Mouse (Mus musculus) testis, adult 2 months (tissue): Measurements from ENCODE around the gene Ccl2. TPM values are rescaled to one million over a fixed set of nuclear protein-coding genes. Genes with fewer than 3 reads are reported as not detected.

Experiments
- H3K27ac ChIP-seq: fragments of 200-500 bp; 2 replicates; pipeline ENCODE4 v1.5.1; 2012; ENCODE audit warnings: low read depth, low read length; ENCODE audit not compliant: control insufficient read depth, insufficient read depth
- H3K27me3 ChIP-seq: fragments of 200-500 bp; 2 replicates; pipeline ENCODE4 v1.6.1; 2012; ENCODE audit warnings: mild to moderate bottlenecking, low read length, moderate library complexity; ENCODE audit not compliant: control insufficient read depth, insufficient read depth
- H3K36me3 ChIP-seq: fragments of 200-500 bp; 2 replicates; pipeline ENCODE4 v1.6.1; 2012; ENCODE audit warnings: mild to moderate bottlenecking, low read length; ENCODE audit not compliant: control insufficient read depth, insufficient read depth
- H3K4me1 ChIP-seq: fragments of 200-500 bp; 2 replicates; pipeline ENCODE4 v1.6.1; 2012; ENCODE audit warnings: low read length; ENCODE audit not compliant: control insufficient read depth, insufficient read depth
- H3K4me3 ChIP-seq: fragments of 200-500 bp; 2 replicates; pipeline ENCODE4 v1.5.1; 2012; ENCODE audit warnings: low read depth, mild to moderate bottlenecking, low read length, moderate library complexity, mixed read lengths; ENCODE audit not compliant: control insufficient read depth
- CTCF ChIP-seq: fragments of 200-500 bp; IDR thresholded peaks from 2 replicates; pipeline ENCODE4 v1.5.1; 2012; ENCODE audit warnings: low read depth, mild to moderate bottlenecking, inconsistent platforms, low read length, moderate library complexity; ENCODE audit not compliant: control insufficient read depth, insufficient read depth, insufficient replicate concordance
- POLR2A ChIP-seq: fragments of 200-500 bp; IDR thresholded peaks from 2 replicates; pipeline ENCODE4 v1.6.1; 2012; ENCODE audit warnings: low read depth, mild to moderate bottlenecking, inconsistent platforms, low read length, moderate library complexity; ENCODE audit not compliant: control insufficient read depth
- polyA plus RNA-seq: library from polyadenylated mRNA; depleted of rRNA; stranded (reverse); fragments of >200 nt; gene quantifications from 2 replicates; pipeline ENCODE4 v1.2.3, GENCODE M21; 2012

The Ccl2 gene
- polyA plus RNA-seq, 1 experiment, result 0.15 TPM

DNA sequence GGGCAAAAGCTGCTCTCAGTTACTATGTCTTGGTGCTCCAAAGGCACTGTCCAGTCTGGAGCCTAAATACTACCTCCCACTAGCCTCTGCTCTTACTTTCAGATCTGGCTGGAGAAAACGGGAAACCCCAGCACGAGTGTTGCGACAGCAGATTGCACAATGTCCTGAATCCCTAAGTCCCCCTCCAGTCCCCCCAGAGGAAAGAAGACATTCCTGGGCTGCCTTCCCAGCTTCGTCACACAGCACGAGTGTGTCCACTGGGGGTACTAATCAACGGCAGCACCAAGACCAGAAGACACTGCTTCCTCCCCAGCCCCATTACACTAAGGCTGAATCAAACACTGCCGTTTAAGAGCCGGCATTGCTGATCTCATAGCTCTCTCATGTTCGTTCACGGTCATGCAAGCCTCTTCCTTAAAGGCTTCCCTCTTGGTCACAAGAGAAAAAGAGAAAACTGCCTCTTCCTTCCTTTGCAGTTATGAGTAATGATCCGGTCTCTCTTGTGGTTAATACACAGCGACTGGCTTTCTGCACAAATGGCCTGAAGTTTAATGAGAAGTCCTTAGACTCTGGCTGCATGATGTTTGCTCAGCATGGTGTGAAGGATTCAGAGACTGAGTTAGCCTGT lies 28.5 kb upstream of the Ccl2 start:
- no peak overlapping the region for H3K27ac ChIP-seq
- no peaks in the 10 kb centered on the region for H3K4me1 ChIP-seq
- no peaks in the 10 kb centered on the region for H3K36me3 ChIP-seq
- TF ChIP-seq CTCF (no peak), POLR2A (no peak)
- H3K27me3 ChIP-seq, result no peaks in the 10 kb centered on the region
- H3K4me3 ChIP-seq, result no peak overlapping the region

DNA sequence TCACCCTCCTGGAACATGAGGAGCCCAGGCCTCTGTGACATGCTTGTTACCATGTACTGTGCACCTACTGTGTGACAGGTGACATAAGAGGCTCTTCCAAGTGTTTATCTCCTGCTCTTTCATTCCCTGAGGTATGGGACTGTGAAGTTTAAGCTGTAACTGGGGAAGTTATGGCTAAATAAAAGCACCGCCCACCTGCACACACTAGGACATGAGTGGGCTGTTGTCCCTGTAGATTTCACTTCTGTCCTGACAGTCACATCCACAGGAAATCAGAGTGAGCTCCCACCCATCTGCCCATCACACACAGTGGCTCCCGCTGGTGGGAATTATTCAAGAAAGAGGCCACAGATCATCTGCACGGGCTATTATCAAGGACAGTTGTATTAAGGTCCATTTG lies 25.3 kb upstream of the Ccl2 start:
- H3K27me3 ChIP-seq, result no peaks in the 10 kb centered on the region
- TF ChIP-seq CTCF (no peak), POLR2A (no peak)
- H3K4me1 ChIP-seq, result no peaks in the 10 kb centered on the region
- H3K36me3 ChIP-seq, result no peaks in the 10 kb centered on the region
- H3K27ac ChIP-seq, result no peak overlapping the region
- H3K4me3 ChIP-seq, result no peak overlapping the region

DNA sequence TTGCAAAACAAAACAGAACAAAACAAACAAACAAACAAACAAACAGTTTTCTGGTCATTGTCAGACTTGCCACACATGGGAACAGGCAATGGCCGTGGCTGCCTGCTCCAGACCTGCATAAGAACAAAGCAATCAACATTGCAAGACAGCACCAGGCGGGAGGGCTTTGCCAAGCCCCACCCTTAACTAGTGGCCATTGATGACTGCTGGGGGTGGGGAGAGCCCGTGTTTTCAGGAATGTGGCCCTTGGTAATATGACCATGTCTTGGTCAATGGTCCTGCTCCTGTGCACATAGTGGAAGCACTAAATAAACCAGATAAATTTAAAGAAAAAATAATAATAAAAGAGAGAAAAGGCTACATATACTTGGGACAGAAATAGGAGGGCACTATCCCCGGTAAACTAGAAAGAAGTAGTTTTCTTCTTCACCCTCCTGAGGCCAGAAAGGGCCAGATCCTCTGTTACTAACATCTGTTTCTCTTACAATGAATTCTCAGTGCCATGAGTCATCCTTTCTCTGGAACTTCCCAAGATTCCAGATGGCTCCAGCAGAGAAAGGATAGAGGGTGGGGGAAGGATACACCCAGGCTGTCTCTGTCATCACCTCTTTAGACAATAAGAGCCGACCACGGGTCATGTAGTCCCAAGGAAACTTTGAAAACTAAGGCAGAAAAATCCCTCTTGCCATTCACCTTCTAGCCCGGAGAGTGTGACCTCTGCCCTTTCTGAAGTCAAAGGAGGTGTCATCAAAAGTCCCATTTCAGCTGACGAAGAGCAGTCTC lies 23.8 kb upstream of the Ccl2 start:
- Histone ChIP-seq H3K27ac (no peak overlapping the region), H3K4me3 (no peak overlapping the region), H3K27me3 (no peaks in the 10 kb centered on the region), H3K4me1 (no peaks in the 10 kb centered on the region), H3K36me3 (no peaks in the 10 kb centered on the region)
- TF ChIP-seq POLR2A (no peak), CTCF (no peak)

DNA sequence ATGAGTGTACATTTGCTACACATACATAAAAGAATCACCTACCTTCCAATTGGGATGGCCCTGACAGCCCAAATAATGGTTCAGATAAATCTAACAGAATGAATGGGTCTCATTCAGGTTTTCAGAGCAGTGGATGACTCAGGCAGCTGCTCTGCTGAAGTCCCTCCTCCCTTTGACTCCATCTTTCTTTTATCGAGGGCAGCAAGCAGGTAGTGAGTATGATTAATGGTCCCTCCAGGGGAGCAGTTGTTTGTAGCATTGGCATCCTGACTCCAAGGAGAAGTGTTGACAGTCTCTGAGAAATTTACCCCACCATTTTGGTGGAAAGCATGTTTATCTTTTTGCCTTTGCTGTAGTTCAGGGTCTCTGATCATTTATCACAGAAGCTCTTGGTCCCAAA lies 21.6 kb upstream of the Ccl2 start:
- Histone ChIP-seq H3K27me3 (no peaks in the 10 kb centered on the region), H3K27ac (no peak overlapping the region), H3K4me3 (no peak overlapping the region), H3K4me1 (no peaks in the 10 kb centered on the region), H3K36me3 (no peaks in the 10 kb centered on the region)
- TF ChIP-seq POLR2A (no peak), CTCF (no peak)

DNA sequence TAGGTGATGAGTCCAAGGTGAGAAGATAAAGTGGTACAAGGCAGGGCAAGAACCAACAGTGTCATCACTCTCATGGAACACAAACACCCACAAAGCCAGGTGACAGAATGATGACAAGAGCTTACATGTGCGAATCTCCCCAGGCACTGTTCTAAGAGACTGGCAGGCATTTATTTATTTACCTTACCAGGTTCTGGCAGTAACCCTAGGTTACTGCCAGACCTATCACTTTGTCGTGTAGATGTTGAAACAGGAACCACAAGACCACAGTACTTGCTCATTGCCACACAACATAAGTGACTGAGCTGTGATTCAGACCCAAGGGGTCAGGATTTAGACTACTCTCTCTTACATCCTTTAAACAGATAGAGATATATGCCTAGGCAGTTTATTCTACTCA lies 20.3 kb upstream of the Ccl2 start:
- H3K36me3 ChIP-seq, result no peaks in the 10 kb centered on the region
- H3K4me1 ChIP-seq, result no peaks in the 10 kb centered on the region
- TF ChIP-seq CTCF (no peak), POLR2A (no peak)
- H3K27me3 ChIP-seq, result no peaks in the 10 kb centered on the region
- H3K4me3 ChIP-seq, result no peak overlapping the region
- no peak overlapping the region for H3K27ac ChIP-seq

DNA sequence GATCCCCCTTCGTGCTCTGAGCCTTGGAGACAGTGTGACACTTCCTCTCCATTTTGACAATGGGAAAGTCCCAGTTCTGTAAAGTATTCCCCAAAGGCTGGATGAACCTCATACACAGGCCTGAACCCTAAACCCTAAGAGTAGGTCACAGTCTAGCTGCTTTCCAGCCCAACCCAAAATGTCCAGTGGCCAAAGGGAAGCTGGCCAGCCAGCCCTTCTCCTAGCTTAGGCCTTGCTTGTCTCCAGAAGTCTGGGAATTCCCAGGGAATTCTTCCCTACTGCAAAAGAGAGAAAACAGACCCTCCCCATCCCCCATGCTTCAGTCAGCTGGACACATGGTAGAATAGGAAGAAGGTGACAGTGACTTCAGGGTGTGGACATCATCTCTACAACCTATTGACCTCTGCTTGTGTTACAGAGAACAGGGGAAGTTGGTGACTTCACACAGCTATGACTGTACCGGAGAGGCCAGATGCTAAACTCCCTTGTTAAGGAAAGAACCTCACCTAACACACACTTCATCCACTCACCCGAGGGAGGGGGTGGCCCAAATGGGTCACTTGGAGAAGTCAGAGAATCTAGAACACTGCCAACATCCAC lies 19.1 kb upstream of the Ccl2 start:
- Histone ChIP-seq H3K4me3 (no peak overlapping the region), H3K4me1 (no peaks in the 10 kb centered on the region), H3K27me3 (no peaks in the 10 kb centered on the region), H3K27ac (no peak overlapping the region), H3K36me3 (no peaks in the 10 kb centered on the region)
- TF ChIP-seq POLR2A (no peak), CTCF (no peak)

DNA sequence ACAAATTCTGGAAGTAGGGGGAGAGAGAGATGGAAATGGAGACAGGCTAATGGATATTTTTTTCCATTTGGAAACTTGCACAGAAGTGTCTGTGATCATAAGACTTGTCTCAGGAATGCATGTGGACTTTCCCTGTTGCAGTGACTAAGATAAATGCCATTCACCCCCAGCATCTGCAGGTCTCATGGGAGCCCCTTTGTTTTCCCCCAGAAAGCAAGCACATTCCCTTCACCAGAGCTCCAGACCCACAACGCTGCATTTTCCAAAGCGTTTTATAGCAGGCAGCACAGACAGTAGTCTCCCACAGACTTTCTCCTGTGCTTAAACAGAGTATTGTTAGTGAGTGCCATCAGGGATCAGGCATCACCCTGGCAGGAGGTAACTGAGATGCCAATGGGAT lies 16.0 kb upstream of the Ccl2 start:
- Histone ChIP-seq H3K27ac (no peak overlapping the region), H3K36me3 (no peaks in the 10 kb centered on the region), H3K27me3 (no peaks in the 10 kb centered on the region), H3K4me3 (no peak overlapping the region), H3K4me1 (no peaks in the 10 kb centered on the region)
- TF ChIP-seq CTCF (no peak), POLR2A (no peak)
